Mouse (Mus musculus): Measurements from ENCODE around the gene Ifnar2. TPM values are rescaled to one million over a fixed set of nuclear protein-coding genes. Genes with fewer than 3 reads are reported as not detected.

Ifnar2 gene
- total RNA-seq, 1 experiment, result 20.6 TPM

DNA sequence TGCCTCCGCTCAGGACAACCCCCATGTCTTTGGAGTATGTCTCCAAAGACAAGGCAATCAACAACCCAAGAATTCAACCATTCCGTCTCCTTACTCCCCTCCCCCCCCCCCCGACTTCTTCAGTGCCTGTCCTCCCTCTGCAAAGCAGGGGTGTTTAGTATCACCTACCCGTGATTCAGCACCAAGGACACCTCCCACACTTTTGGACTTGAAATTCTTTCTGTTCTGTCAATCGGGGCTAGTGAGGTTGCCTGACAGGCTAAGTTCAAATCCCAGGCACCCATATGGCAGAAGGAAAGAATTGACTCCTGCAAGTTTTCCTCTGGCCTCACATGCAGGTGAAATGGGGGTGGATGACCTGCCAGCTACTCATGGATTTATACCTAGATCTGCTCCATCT is 41.4 kb upstream of the Ifnar2 start:
- Histone ChIP-seq H3K27ac (ENCODE audit: insufficient read depth, low read depth, low read length, poor library complexity, severe bottlenecking) (no peak overlapping the region), H3K4me1 (ENCODE audit: control insufficient read depth in 2 of 2, insufficient read depth in 2 of 2, low read length in 2 of 2, poor library complexity in 1 of 2) (peaks cover 2 to 3% of the 10 kb centered on the region in 2 experiments), H3K9me3 (ENCODE audit: control insufficient read depth, insufficient read depth, low read depth, low read length) (no peaks in the 10 kb centered on the region), H3K4me3 (ENCODE audit: insufficient read depth in 1 of 2, low read depth in 1 of 2, low read length in 2 of 2, poor library complexity in 1 of 2, severe bottlenecking in 1 of 2) (no peak overlapping the region), H3K36me3 (ENCODE audit: control insufficient read depth, insufficient read depth, low read length, poor library complexity, severe bottlenecking) (no peaks in the 10 kb centered on the region), H3K9ac (ENCODE audit: insufficient read depth, low read depth, low read length, poor library complexity, severe bottlenecking) (no peak overlapping the region)
- in situ Hi-C loops (cut with MboI; ENCODE audit: low sequenced_read_pairs in 2 of 2, unreplicated experiment in 2 of 2), result no loop called here
- TF ChIP-seq MAFK (IDR thresholded peaks at IDR 0.05; ENCODE audit: insufficient read depth, low read depth, low read length) (no peak), CHD2 (IDR thresholded peaks at IDR 0.05; ENCODE audit: low read depth, low read length) (no peak), HCFC1 (IDR thresholded peaks at IDR 0.05; ENCODE audit: borderline replicate concordance, insufficient read depth, low read length) (no peak), ZNF384 (IDR thresholded peaks at IDR 0.05; ENCODE audit: low read depth, low read length) (no peak)
- no peak for DNase-seq (ENCODE audit: low read depth, low spot score)

DNA sequence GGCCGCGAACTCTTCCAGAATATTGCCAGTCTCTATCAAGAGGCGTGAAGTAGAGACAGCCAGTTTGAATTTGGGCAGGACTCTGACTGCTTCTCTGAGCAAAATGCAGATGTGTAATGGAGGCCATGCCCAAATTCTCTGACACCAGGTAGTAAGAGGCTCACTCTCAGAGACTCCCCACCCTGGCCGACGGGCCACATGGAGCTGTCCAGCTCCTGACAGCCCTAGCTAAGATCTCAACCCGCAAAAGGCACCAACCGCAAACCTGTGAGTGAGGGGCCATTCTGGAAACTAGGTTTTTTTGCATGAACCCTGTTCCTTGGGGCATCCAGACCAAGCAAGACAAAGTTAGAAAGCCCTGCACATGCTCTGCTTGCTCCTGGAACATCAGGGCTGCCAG is 39.7 kb upstream of the Ifnar2 start:
- H3K9me3 ChIP-seq (ENCODE audit: control insufficient read depth, insufficient read depth, low read depth, low read length), result no peaks in the 10 kb centered on the region
- H3K27ac ChIP-seq (ENCODE audit: insufficient read depth, low read depth, low read length, poor library complexity, severe bottlenecking), result no peak overlapping the region
- TF ChIP-seq ZNF384 (IDR thresholded peaks at IDR 0.05; ENCODE audit: low read depth, low read length) (no peak), CHD2 (IDR thresholded peaks at IDR 0.05; ENCODE audit: low read depth, low read length) (no peak), MAFK (IDR thresholded peaks at IDR 0.05; ENCODE audit: insufficient read depth, low read depth, low read length) (no peak), ZC3H11A (IDR thresholded peaks at IDR 0.05; ENCODE audit: borderline replicate concordance, low read depth, low read length) (no peak), HCFC1 (IDR thresholded peaks at IDR 0.05; ENCODE audit: borderline replicate concordance, insufficient read depth, low read length) (no peak)
- no peaks in the 10 kb centered on the region for H3K36me3 ChIP-seq (ENCODE audit: control insufficient read depth, insufficient read depth, low read length, poor library complexity, severe bottlenecking)
- H3K4me1 ChIP-seq (ENCODE audit: control insufficient read depth in 2 of 2, insufficient read depth in 2 of 2, low read length in 2 of 2, poor library complexity in 1 of 2), result peaks cover 2 to 3% of the 10 kb centered on the region in 2 experiments
- no peak overlapping the region for H3K4me3 ChIP-seq (ENCODE audit: insufficient read depth in 1 of 2, low read depth in 1 of 2, low read length in 2 of 2, poor library complexity in 1 of 2, severe bottlenecking in 1 of 2)
- DNase-seq (ENCODE audit: low read depth, low spot score), result no peak
- in situ Hi-C loops (cut with MboI; ENCODE audit: low sequenced_read_pairs in 2 of 2, unreplicated experiment in 2 of 2), result no loop called here
- no peak overlapping the region for H3K9ac ChIP-seq (ENCODE audit: insufficient read depth, low read depth, low read length, poor library complexity, severe bottlenecking)

DNA sequence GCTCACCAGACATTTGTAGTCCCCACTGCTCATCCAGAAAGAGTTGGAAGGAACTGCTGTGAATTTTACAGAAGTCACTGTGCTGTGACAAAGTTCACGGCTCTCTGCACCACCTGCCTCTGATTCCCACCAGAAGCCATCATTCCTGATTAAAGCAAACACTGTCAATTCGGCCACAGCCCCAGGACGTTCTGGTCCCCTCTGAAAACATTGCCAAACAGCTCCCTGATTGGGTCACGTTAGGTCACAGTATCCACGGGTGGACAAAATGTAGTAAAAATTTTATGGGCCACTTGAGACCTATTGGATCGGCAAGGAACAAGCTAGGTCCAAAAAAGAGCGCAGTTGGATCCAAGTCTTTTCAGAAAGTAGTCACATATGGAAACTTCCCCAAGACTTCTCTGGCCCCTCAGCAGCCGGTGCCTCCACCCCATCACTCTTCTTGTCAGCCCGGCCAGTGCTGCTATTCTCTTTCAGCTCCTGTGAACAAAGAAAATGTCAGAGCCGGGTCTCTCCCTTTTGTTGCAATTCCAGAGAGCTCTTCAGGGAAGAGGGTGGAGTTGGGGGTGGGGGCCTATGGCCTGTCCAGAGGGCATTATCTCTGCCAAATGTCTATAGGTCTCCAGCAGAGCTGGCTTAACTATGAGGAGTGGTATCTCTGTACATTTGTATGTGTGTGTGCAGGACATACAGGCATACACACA is 38.2 kb upstream of the Ifnar2 start:
- Histone ChIP-seq H3K4me3 (ENCODE audit: insufficient read depth in 1 of 2, low read depth in 1 of 2, low read length in 2 of 2, poor library complexity in 1 of 2, severe bottlenecking in 1 of 2) (no peak overlapping the region), H3K27ac (ENCODE audit: insufficient read depth, low read depth, low read length, poor library complexity, severe bottlenecking) (peak overlapping the region; percentile 61; the same call in 1 of the 2 replicates), H3K9ac (ENCODE audit: insufficient read depth, low read depth, low read length, poor library complexity, severe bottlenecking) (no peak overlapping the region), H3K9me3 (ENCODE audit: control insufficient read depth, insufficient read depth, low read depth, low read length) (no peaks in the 10 kb centered on the region), H3K36me3 (ENCODE audit: control insufficient read depth, insufficient read depth, low read length, poor library complexity, severe bottlenecking) (no peaks in the 10 kb centered on the region), H3K4me1 (ENCODE audit: control insufficient read depth in 2 of 2, insufficient read depth in 2 of 2, low read length in 2 of 2, poor library complexity in 1 of 2) (peaks cover 2 to 3% of the 10 kb centered on the region in 2 experiments)
- in situ Hi-C loops (cut with MboI; ENCODE audit: low sequenced_read_pairs in 2 of 2, unreplicated experiment in 2 of 2), result no loop called here
- TF ChIP-seq MAFK (IDR thresholded peaks at IDR 0.05; ENCODE audit: insufficient read depth, low read depth, low read length) (no peak), HCFC1 (IDR thresholded peaks at IDR 0.05; ENCODE audit: borderline replicate concordance, insufficient read depth, low read length) (no peak), CHD2 (IDR thresholded peaks at IDR 0.05; ENCODE audit: low read depth, low read length) (no peak), ZC3H11A (IDR thresholded peaks at IDR 0.05; ENCODE audit: borderline replicate concordance, low read depth, low read length) (no peak)
- DNase-seq (ENCODE audit: low read depth, low spot score), result peak; percentile 59

DNA sequence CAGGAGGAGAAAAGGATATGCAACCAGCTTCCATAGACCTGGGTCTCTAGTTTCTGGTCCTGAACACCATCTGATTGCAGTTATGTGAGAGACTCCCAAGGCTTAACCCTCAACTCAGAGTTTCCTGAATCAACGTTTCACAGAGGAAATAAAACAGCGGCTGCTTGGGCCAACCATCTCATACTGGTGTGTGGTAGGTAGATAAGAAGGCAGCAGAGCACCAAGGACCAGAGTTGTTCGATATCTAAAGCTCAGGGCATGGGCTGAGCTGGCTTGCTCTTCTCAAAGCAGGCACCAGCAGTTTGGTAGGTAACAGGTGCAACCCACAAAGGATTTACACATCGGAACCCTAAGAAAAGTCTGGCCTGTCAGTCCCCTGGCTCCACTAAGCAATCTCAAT is 35.8 kb upstream of the Ifnar2 start:
- no peak overlapping the region for H3K4me3 ChIP-seq (ENCODE audit: insufficient read depth in 1 of 2, low read depth in 1 of 2, low read length in 2 of 2, poor library complexity in 1 of 2, severe bottlenecking in 1 of 2)
- in situ Hi-C loops (cut with MboI; ENCODE audit: low sequenced_read_pairs in 2 of 2, unreplicated experiment in 2 of 2), result no loop called here
- H3K9me3 ChIP-seq (ENCODE audit: control insufficient read depth, insufficient read depth, low read depth, low read length), result no peaks in the 10 kb centered on the region
- H3K36me3 ChIP-seq (ENCODE audit: control insufficient read depth, insufficient read depth, low read length, poor library complexity, severe bottlenecking), result no peaks in the 10 kb centered on the region
- TF ChIP-seq MAFK (IDR thresholded peaks at IDR 0.05; ENCODE audit: insufficient read depth, low read depth, low read length) (no peak), CHD2 (IDR thresholded peaks at IDR 0.05; ENCODE audit: low read depth, low read length) (no peak), ZC3H11A (IDR thresholded peaks at IDR 0.05; ENCODE audit: borderline replicate concordance, low read depth, low read length) (no peak), HCFC1 (IDR thresholded peaks at IDR 0.05; ENCODE audit: borderline replicate concordance, insufficient read depth, low read length) (no peak), ZNF384 (IDR thresholded peaks at IDR 0.05; ENCODE audit: low read depth, low read length) (no peak)
- no peak overlapping the region for H3K27ac ChIP-seq (ENCODE audit: insufficient read depth, low read depth, low read length, poor library complexity, severe bottlenecking)
- no peak overlapping the region for H3K9ac ChIP-seq (ENCODE audit: insufficient read depth, low read depth, low read length, poor library complexity, severe bottlenecking)
- DNase-seq (ENCODE audit: low read depth, low spot score), result no peak
- H3K4me1 ChIP-seq (ENCODE audit: control insufficient read depth in 2 of 2, insufficient read depth in 2 of 2, low read length in 2 of 2, poor library complexity in 1 of 2), result peaks cover 2 to 3% of the 10 kb centered on the region in 2 experiments
